Mouse (Mus musculus): ENCODE data around the gene Anxa9.

Anxa9 gene

GRCm38 (mm10) chr3:95282865-95283588 is 23.9 kb downstream of the Anxa9 start:
- DNase-seq: peak; percentile 89

GRCm38 (mm10) chr3:95282381-95282864 is 24.6 kb downstream of the Anxa9 start:
- peak; percentile 49 for DNase-seq

- peak; percentile 100 for DNase-seq
Observed at GRCm38 (mm10) chr3:95281216-95282126, 25.5 kb downstream of the Anxa9 start, which contains the start of the genes Mindy1 and Prune1. Gene Mindy1, plus strand, starts transcription at chr3:95281345. Gene Prune1, minus strand, starts transcription at chr3:95282076.

GRCm38 (mm10) chr3:95280747-95281146 is 26.2 kb downstream of the Anxa9 start:
- DNase-seq: peak; percentile 59

GRCm38 (mm10) chr3:95277149-95277551 is 29.8 kb downstream of the Anxa9 start:
- peak; percentile 53 for DNase-seq

GRCm38 (mm10) chr3:95276428-95276934 is 30.5 kb downstream of the Anxa9 start:
- no peak for DNase-seq

GRCm38 (mm10) chr3:95275161-95275560 is 31.8 kb downstream of the Anxa9 start:
- DNase-seq: no peak

GRCm38 (mm10) chr3:95274453-95274852 is 32.5 kb downstream of the Anxa9 start:
- no peak for DNase-seq

GRCm38 (mm10) chr3:95273471-95273870 is 33.5 kb downstream of the Anxa9 start:
- no peak for DNase-seq

GRCm38 (mm10) chr3:95270766-95271364 is 36.1 kb downstream of the Anxa9 start:
- DNase-seq: no peak

GRCm38 (mm10) chr3:95269789-95270188 is 37.2 kb downstream of the Anxa9 start:
- no peak for DNase-seq

- no peak for DNase-seq
Observed at GRCm38 (mm10) chr3:95267855-95268254, 39.1 kb downstream of the Anxa9 start.

GRCm38 (mm10) chr3:95266052-95266451 is 40.9 kb downstream of the Anxa9 start:
- DNase-seq: no peak

GRCm38 (mm10) chr3:95264724-95265123 is 42.3 kb downstream of the Anxa9 start:
- no peak for DNase-seq

- peak; percentile 90 for DNase-seq
Observed at GRCm38 (mm10) chr3:95263089-95263739, 43.8 kb downstream of the Anxa9 start.

- DNase-seq: no peak
Observed at GRCm38 (mm10) chr3:95261975-95262374, 45.0 kb downstream of the Anxa9 start.

GRCm38 (mm10) chr3:95256931-95257330 is 50.0 kb downstream of the Anxa9 start:
- DNase-seq: no peak

- DNase-seq: no peak
Observed at GRCm38 (mm10) chr3:95250783-95251424, 56.1 kb downstream of the Anxa9 start, which contains the start of gene Bnipl. Gene Bnipl, minus strand, starts transcription at chr3:95251193.

- no peak for DNase-seq
Observed at GRCm38 (mm10) chr3:95250361-95250760, 56.6 kb downstream of the Anxa9 start.

GRCm38 (mm10) chr3:95247660-95248336 is 59.2 kb downstream of the Anxa9 start:
- no peak for DNase-seq

All from kidney, postnatal 10 days (tissue).